Mouse (Mus musculus) olfactory bulb, adult 2 months (tissue): ENCODE data around the gene Upk1a. TPM values are rescaled to one million over a fixed set of nuclear protein-coding genes. Genes with fewer than 3 reads are reported as not detected.

Experiments used
- H3K27ac ChIP-seq: fragments of 200-500 bp; 2 replicates; pipeline ENCODE4 v1.5.1; 2012; ENCODE audit warnings: low read depth, low read length; ENCODE audit not compliant: insufficient read depth
- H3K4me1 ChIP-seq: fragments of 200-500 bp; 2 replicates; pipeline ENCODE4 v1.6.1; 2012; ENCODE audit warnings: low read length; ENCODE audit not compliant: control insufficient read depth, insufficient read depth
- H3K4me3 ChIP-seq: fragments of 200-500 bp; 2 replicates; pipeline ENCODE4 v1.5.1; 2012; ENCODE audit warnings: mild to moderate bottlenecking, low read depth, low read length, moderate library complexity; ENCODE audit not compliant: insufficient read depth
- CTCF ChIP-seq: fragments of 200-500 bp; IDR thresholded peaks from 2 replicates; pipeline ENCODE4 v1.5.1; 2012; ENCODE audit warnings: low read depth, mild to moderate bottlenecking, low read length, moderate library complexity; ENCODE audit not compliant: insufficient read depth
- POLR2A ChIP-seq: fragments of 200-500 bp; IDR thresholded peaks from 2 replicates; pipeline ENCODE4 v1.6.1; 2012; ENCODE audit warnings: mild to moderate bottlenecking, low read depth, low read length, moderate library complexity; ENCODE audit not compliant: insufficient read depth
- WGBS: fragments of 180-500 bp; shearing (Covaris S2); methylation state at CpG from one replicate; pipeline ENCODE4 v1.1.7; 2018; 5-methylcytosine and 5-hydroxymethylcytosine counted together
- polyA plus RNA-seq: library from polyadenylated mRNA; stranded (reverse); fragments of >200 nt; gene quantifications from 2 replicates; pipeline ENCODE4 v1.2.4, GENCODE M21; 2012; ENCODE audit warnings: low replicate concordance; ENCODE audit not compliant: missing spikeins, insufficient read depth, insufficient read length

Upk1a gene
- polyA plus RNA-seq, 1 experiment = not detected

- no peak overlapping the region for H3K27ac ChIP-seq
- WGBS = 59% methylated on average over 4 of the region's 4 CpGs
Measured at GRCm38 (mm10) chr7:30594510-30595024, 18.1 kb downstream of the Upk1a start.

GRCm38 (mm10) chr7:30593579-30594509, 18.8 kb downstream of the Upk1a start:
- no peak overlapping the region for H3K27ac ChIP-seq
- peaks cover 5% of the 10 kb centered on the region for H3K4me1 ChIP-seq

More at GRCm38 (mm10) chr7:30594510-30595024, 18.1 kb downstream of the Upk1a start:
- Histone ChIP-seq H3K4me3 (no peak overlapping the region), H3K4me1 (peaks cover 4% of the 10 kb centered on the region)
- no peak for TF ChIP-seq CTCF
- TF ChIP-seq POLR2A = no peak

GRCm38 (mm10) chr7:30592772-30593423, 19.7 kb downstream of the Upk1a start:
- Histone ChIP-seq H3K4me3 (no peak overlapping the region), H3K27ac (no peak overlapping the region), H3K4me1 (peaks cover 5% of the 10 kb centered on the region)
- TF ChIP-seq CTCF (no peak), POLR2A (no peak)
- 69% methylated on average over 5 of the region's 5 CpGs for WGBS

More at GRCm38 (mm10) chr7:30593579-30594509, 18.8 kb downstream of the Upk1a start:
- no peak overlapping the region for H3K4me3 ChIP-seq
- 74% methylated on average over 10 of the region's 10 CpGs for WGBS
- TF ChIP-seq POLR2A (no peak), CTCF (no peak)

GRCm38 (mm10) chr7:30591605-30591951, 21.1 kb downstream of the Upk1a start:
- peaks cover 11% of the 10 kb centered on the region for H3K4me1 ChIP-seq
- no peak overlapping the region for H3K4me3 ChIP-seq
- TF ChIP-seq POLR2A (no peak), CTCF (no peak)
- WGBS = 40% methylated on average over 4 of the region's 4 CpGs
- H3K27ac ChIP-seq = no peak overlapping the region

- H3K4me3 ChIP-seq = no peak overlapping the region
- H3K4me1 ChIP-seq = peaks cover 16% of the 10 kb centered on the region
- H3K27ac ChIP-seq = no peak overlapping the region
- TF ChIP-seq CTCF (no peak), POLR2A (no peak)
- WGBS = 87% methylated on average over 9 of the region's 9 CpGs
Measured at GRCm38 (mm10) chr7:30590927-30591604, 21.6 kb downstream of the Upk1a start.

- peak overlapping the region; percentile 43 for H3K27ac ChIP-seq
- TF ChIP-seq CTCF (peak; percentile 87), POLR2A (no peak)
- 26% methylated on average over 40 of the region's 40 CpGs for WGBS
- H3K4me1 ChIP-seq = peaks cover 19% of the 10 kb centered on the region
- H3K4me3 ChIP-seq = peak overlapping the region; percentile 85
Measured at GRCm38 (mm10) chr7:30589435-30590301, 23.0 kb downstream of the Upk1a start.

GRCm38 (mm10) chr7:30588676-30589434, 23.8 kb downstream of the Upk1a start, which contains the start of gene Kmt2b:
Kmt2b (minus strand) TSS chr7:30588726.
- Histone ChIP-seq H3K4me3 (peak within 1 kb of the TSS; percentile 85), H3K4me1 (peaks cover 19% of the 10 kb centered on the region), H3K27ac (peak within 1 kb of the TSS; percentile 43)
- WGBS = under 1% methylated on average over 63 of the region's 68 CpGs
- TF ChIP-seq POLR2A (no peak), CTCF (no peak)
